Mouse (Mus musculus): ENCODE results near the gene AC141477.1.

- TF ChIP-seq POLR2A (IDR thresholded peaks at IDR 0.05; ENCODE audit: insufficient read length, low read depth) (peak; percentile 46), MAX (IDR thresholded peaks at IDR 0.05; ENCODE audit: low read depth) (no peak)
Measured at GRCm38 (mm10) chr10:76442178-76443088, 2.2 kb upstream of the AC141477.1 start, which contains the start of gene Pcnt.
